Mouse (Mus musculus): ENCODE measurements at regions not wholly inside any gene's neighbourhood (a gene's known extent, or its start where the extent isn't known, plus 50 kb on each side); places are given as distances from the start of the nearest gene placed in this dataset.
A peak's percentile ranks its signal among the peaks of the same experiment; 100 is the strongest.

DNA sequence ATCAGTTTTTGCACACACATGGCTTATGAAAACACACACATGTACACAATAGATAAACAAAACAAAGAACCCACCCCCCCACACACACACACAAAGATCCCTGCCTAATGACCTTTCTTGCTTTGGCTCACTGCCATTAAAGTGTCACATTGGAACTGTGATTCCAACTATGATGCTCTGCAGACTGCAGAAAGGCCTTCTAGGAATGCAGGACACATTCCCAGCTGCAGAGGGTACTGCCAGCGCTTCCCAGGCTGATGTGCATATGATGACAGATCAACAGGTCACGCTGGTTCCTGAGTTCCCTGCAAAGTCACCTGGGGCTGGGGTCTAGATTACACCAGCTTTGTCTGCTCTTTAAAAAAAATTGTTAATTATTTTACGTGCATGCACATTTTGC lies 68.1 kb upstream of the Ppm1j start:
- DNase-seq: peak; percentile 39 to 50

DNA sequence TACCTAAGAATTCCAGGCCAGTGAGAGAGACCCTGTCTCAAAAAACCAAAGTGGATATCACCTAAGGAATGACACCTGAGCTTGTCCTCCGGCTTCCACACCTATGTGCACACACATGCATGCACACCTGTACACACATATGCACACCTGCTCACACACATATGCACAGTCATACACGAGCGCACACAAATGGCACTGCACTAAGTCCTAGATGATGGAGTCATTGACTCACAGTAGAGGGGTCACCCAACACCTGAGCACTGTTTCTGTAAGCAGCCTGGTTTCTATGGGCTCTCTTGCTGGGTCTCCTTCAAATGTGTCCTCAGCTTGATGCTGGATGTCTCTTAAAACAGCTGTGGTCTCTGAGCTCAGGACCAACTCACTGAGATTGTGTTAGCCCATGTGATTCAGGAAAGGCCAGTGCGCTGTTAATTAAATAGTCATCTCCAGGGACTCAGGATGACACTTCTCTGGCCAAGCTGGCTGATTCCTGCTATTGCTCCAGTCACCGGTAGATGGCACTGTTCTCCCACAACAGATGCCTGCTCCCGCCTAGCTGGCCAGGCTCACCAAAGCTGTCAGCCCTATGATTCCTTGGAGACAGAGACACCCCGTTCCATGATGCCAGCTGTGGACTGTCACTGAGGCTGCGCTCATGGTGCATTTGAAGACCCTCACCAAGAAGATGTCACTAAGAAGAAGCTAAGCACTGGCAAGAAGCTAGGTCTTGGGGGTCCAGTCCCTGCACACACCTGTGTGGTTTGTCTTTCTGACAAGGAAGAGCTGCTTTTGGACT lies 66.8 kb upstream of the Ppm1j start:
- DNase-seq: peak; percentile 69 to 83

- DNase-seq: peak; percentile 28 to 56
Measured at GRCm38 (mm10) chr3:104714679-104715326, 66.1 kb upstream of the Ppm1j start.
